Mouse (Mus musculus) stomach, postnatal 0 days (tissue): ENCODE results near the gene Gm3045. TPM values are rescaled to one million over a fixed set of nuclear protein-coding genes. Genes with fewer than 3 reads are reported as not detected.

Experiments used
- ATAC-seq: fragments of 200-750 bp; cut with Nextera tagmentation; 2 replicates; pipeline ENCODE4 v1.8.0; 2017; ENCODE audit not compliant: low FRiP score, low TSS enrichment
- DNase-seq: peaks from one replicate; pipeline ENCODE4 v3.0.0-alpha.2; 2016; ENCODE audit warnings: low spot score
- H3K27ac ChIP-seq: fragments of 300-500 bp; sonication (generic); replicated peaks from 2 replicates; pipeline ENCODE4 v1.5.1; 2014; ENCODE audit warnings: mild to moderate bottlenecking, control low read depth
- H3K27me3 ChIP-seq: fragments of 300-500 bp; sonication (generic); 2 replicates; pipeline ENCODE4 v1.6.1; 2014; ENCODE audit warnings: low read length; ENCODE audit not compliant: control insufficient read depth, insufficient read depth
- H3K36me3 ChIP-seq: fragments of 300-500 bp; sonication (generic); 2 replicates; pipeline ENCODE4 v1.6.1; 2014; ENCODE audit warnings: low read length, mixed read lengths; ENCODE audit not compliant: control insufficient read depth, insufficient read depth
- H3K4me1 ChIP-seq: fragments of 300-500 bp; sonication (generic); replicated peaks from 2 replicates; pipeline ENCODE4 v1.6.1; 2014; ENCODE audit warnings: antibody characterized with exemption; ENCODE audit not compliant: control insufficient read depth, insufficient read depth
- H3K4me2 ChIP-seq: fragments of 300-500 bp; sonication (generic); replicated peaks from 2 replicates; pipeline ENCODE4 v1.6.1; 2014; ENCODE audit warnings: low read depth, mild to moderate bottlenecking, control low read depth, moderate library complexity
- H3K4me3 ChIP-seq: fragments of 300-500 bp; sonication (generic); 2 replicates; pipeline ENCODE4 v1.5.1; 2014; ENCODE audit warnings: low read depth, low read length, control low read depth
- H3K9ac ChIP-seq: fragments of 300-500 bp; sonication (generic); 2 replicates; pipeline ENCODE4 v1.6.1; 2014; ENCODE audit warnings: mild to moderate bottlenecking, low read length, control low read depth, mixed read lengths
- H3K9me3 ChIP-seq: fragments of 300-500 bp; sonication (generic); 2 replicates; pipeline ENCODE4 v1.6.1; 2016; ENCODE audit warnings: low read length; ENCODE audit not compliant: control insufficient read depth
- CTCF ChIP-seq: IDR thresholded peaks from 2 replicates; pipeline ENCODE4 v1.5.1; 2016; ENCODE audit warnings: antibody characterized with exemption, low read depth, mild to moderate bottlenecking, moderate library complexity
- EP300 ChIP-seq: optimal IDR thresholded peaks from 2 replicates; pipeline ENCODE3; 2016; ENCODE audit warnings: antibody characterized with exemption
- WGBS: fragments of 180-500 bp; shearing (Covaris S2); extraction: QIAGEN DNeasy Blood & Tissue Kit; methylation state at CpG from one replicate; pipeline ENCODE4 v1.1.7; 2014; 5-methylcytosine and 5-hydroxymethylcytosine counted together
- polyA plus RNA-seq: library from polyadenylated mRNA; unstranded; fragments of >200 nt; fragmentation: Nextera tagmentation; extraction: Ambion mirVana; gene quantifications from 2 replicates; pipeline ENCODE4 v1.2.1, GENCODE M21; 2015

The Gm3045 gene
- polyA plus RNA-seq, 1 experiment from 2014 or later, result not detected

DNA sequence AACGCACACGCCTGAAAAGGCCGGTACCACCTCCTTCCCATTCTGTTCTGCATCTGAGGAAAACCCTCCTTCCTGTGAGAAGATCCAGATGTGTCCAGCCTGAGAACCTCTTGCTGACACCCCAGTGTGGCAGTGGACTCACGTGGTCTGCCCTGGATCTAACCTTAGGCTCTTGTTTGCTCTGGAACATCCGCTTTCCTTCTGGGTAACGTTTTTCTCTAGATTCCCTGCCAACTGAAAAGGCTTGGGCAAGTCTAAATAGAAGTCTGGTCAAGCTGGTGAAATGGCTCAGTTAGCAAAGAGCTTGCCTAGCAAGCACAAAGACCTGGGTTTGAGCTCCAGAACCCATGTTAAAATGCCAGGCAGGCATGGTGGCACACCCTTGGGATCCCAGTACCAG, 18.6 kb downstream of the Gm3045 start:
- H3K36me3 ChIP-seq, result no peaks in the 10 kb centered on the region
- H3K27me3 ChIP-seq, result no peaks in the 10 kb centered on the region
- TF ChIP-seq EP300, result no peak
- no peak for TF ChIP-seq CTCF
- H3K4me2 ChIP-seq, result no peak overlapping the region
- no peaks in the 10 kb centered on the region for H3K9me3 ChIP-seq
- DNase-seq (no peak), ATAC-seq (no peak)
- H3K4me3 ChIP-seq, result no peak overlapping the region
- 79% methylated on average over 6 of the region's 6 CpGs for WGBS
- no peaks in the 10 kb centered on the region for H3K4me1 ChIP-seq
- no peak overlapping the region for H3K9ac ChIP-seq
- no peak overlapping the region for H3K27ac ChIP-seq

DNA sequence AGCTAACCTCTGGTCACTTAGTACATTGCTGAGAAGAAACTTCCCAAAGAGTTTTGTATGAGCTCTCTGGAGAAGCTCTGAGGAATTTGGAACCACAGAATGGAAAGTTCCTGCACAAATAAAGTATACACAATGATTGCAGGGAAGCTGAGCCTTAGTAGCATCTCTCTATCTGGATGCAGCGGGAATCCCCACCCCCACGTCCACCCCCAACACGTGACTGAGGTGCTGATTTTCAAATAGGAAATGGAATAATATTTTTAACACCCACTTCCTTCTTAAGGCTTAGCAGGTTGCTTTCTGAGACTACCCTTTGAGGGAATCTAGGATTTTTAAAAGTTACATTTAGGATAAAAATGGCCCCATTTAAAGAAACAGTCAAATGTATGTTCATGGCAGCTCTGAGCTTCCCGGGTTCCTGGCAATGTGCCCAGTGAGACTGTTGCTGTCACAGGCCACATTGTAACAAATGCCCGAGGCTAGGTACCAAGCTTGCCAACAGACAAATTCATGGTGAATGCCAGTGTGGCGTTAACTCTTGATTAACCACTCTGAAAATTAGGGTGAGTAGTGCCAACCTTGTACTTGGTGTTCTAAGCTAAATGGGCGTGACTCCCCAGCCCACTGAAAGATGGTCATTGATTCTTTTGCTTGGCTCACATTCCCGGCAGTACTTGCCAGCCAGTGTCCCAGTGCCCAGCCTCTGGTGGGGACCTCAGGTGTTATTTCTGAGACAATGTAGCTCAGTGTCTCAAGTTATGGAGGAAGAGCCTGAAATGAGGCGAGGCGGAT, 23.0 kb downstream of the Gm3045 start:
- TF ChIP-seq CTCF, result no peak
- TF ChIP-seq EP300, result no peak
- Histone ChIP-seq H3K27me3 (no peaks in the 10 kb centered on the region), H3K9ac (no peak overlapping the region), H3K4me3 (no peak overlapping the region), H3K27ac (no peak overlapping the region), H3K9me3 (no peaks in the 10 kb centered on the region), H3K4me1 (no peaks in the 10 kb centered on the region), H3K36me3 (no peaks in the 10 kb centered on the region), H3K4me2 (no peak overlapping the region)
- DNase-seq, result no peak
- ATAC-seq, result no peak
- WGBS, result 56% methylated on average over 10 of the region's 10 CpGs

DNA sequence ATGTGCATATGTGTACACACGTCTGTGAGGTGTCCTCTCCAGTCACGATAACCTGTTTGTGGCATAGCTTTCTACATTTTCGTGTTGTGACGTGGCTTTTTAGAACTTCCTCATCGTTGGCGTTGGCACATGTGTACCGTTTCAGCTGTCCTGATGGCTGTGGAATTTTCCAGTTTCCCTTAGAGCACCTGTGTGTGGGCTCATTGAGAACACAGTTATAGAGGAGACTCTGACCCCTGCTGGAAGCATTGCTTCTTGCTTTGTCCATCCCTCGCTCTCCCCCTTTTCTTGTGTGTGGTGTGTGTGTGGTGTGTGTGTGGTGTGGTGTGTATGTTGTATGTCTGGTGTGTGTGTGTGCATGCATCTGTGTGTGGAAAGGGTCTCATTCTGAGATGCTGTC, 23.6 kb downstream of the Gm3045 start:
- H3K27ac ChIP-seq, result no peak overlapping the region
- no peaks in the 10 kb centered on the region for H3K9me3 ChIP-seq
- WGBS, result 74% methylated on average over 8 of the region's 8 CpGs
- H3K27me3 ChIP-seq, result no peaks in the 10 kb centered on the region
- no peak overlapping the region for H3K4me2 ChIP-seq
- TF ChIP-seq CTCF (no peak; the same call in 1 of the 2 replicates), EP300 (no peak)
- DNase-seq (no peak), ATAC-seq (no peak)
- H3K9ac ChIP-seq, result no peak overlapping the region
- H3K4me1 ChIP-seq, result no peaks in the 10 kb centered on the region
- H3K4me3 ChIP-seq, result no peak overlapping the region
- H3K36me3 ChIP-seq, result no peaks in the 10 kb centered on the region

DNA sequence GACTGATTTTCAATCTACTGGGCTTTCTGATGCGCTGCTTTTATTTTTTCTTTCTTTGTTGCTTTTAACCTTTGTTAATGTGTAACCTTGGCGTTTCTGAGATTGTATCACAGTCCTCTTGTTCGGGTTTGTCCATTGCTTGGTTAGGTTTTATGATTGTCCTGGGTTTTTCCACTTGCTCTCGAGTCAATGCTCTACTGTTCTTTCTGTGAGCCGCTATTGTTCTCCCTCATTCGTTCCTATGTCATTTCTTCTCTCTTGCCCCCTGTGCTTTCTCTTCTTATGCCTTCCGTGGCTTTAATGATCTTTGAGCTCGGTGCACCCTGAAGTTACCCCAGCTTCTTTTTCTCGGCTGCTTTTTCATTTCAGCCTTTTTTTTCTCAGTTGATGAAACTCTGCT, 31.6 kb downstream of the Gm3045 start:
- no peaks in the 10 kb centered on the region for H3K4me1 ChIP-seq
- H3K9ac ChIP-seq, result no peak overlapping the region
- no peak for ATAC-seq
- no peaks in the 10 kb centered on the region for H3K27me3 ChIP-seq
- H3K27ac ChIP-seq, result no peak overlapping the region
- H3K4me3 ChIP-seq, result no peak overlapping the region
- H3K4me2 ChIP-seq, result no peak overlapping the region
- no peak for DNase-seq
- 45% methylated on average over 9 of the region's 9 CpGs for WGBS
- TF ChIP-seq CTCF, result no peak
- no peak for TF ChIP-seq EP300
- H3K36me3 ChIP-seq, result no peaks in the 10 kb centered on the region
- no peaks in the 10 kb centered on the region for H3K9me3 ChIP-seq

DNA sequence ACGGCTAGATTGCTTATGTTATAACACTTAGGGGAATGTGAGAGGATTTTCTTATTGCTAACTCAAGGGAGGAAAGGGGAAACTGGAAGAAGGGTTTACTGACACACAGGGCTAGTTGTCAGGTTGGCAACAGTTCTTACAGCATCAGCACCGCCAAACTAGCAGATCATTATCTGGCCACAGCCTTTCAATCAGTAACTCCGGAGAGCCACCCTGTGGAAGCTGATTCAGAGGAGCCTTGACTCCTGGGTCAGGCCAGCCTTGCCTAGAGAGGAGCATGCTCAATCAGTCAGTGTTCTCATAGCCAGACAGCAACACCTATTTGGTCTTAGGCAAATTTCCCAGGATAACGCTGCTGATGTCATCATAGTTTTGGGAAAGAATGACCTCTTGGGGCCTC, 35.1 kb downstream of the Gm3045 start:
- Histone ChIP-seq H3K36me3 (no peaks in the 10 kb centered on the region), H3K4me2 (no peak overlapping the region), H3K4me1 (no peaks in the 10 kb centered on the region), H3K4me3 (no peak overlapping the region), H3K9me3 (no peaks in the 10 kb centered on the region), H3K27me3 (no peaks in the 10 kb centered on the region), H3K27ac (no peak overlapping the region), H3K9ac (no peak overlapping the region)
- no peak for ATAC-seq
- WGBS, result 82% methylated on average over 4 of the region's 4 CpGs
- TF ChIP-seq CTCF, result no peak
- TF ChIP-seq EP300, result no peak
- DNase-seq, result no peak

DNA sequence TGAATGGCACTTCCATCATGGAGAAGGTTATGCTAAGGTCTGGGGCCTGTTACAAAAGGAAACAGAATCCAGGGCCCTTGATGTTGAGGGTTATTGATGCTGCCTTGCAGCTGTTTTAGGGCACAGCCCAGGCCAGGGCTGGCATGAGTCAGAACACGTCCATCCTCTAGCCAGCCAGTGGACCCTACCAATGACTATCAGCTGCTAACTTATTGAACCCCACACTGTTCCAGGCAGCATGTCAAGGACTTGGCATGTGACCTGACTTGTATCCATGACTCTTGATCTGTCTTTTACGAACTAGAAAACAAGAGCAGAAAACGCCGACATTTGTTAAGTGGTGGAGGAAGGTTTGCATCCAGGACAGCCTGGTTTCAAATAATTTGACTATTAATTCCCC, 36.4 kb downstream of the Gm3045 start:
- 86% methylated on average over 4 of the region's 4 CpGs for WGBS
- no peaks in the 10 kb centered on the region for H3K36me3 ChIP-seq
- DNase-seq (no peak), ATAC-seq (no peak)
- H3K9ac ChIP-seq, result no peak overlapping the region
- no peak overlapping the region for H3K4me3 ChIP-seq
- H3K4me1 ChIP-seq, result no peaks in the 10 kb centered on the region
- TF ChIP-seq CTCF, result no peak
- TF ChIP-seq EP300, result no peak
- H3K4me2 ChIP-seq, result no peak overlapping the region
- no peaks in the 10 kb centered on the region for H3K9me3 ChIP-seq
- H3K27me3 ChIP-seq, result no peaks in the 10 kb centered on the region
- no peak overlapping the region for H3K27ac ChIP-seq
